Mouse (Mus musculus) erythroblast, embryonic 14.5 days (primary cell): ENCODE results near the gene Neu2.

Experiments
- GATA1 ChIP-seq: IDR thresholded peaks from 2 replicates; pipeline ENCODE4 v1.6.1; 2012; ENCODE audit warnings: low read length, inconsistent platforms, mixed read lengths
- TAL1 ChIP-seq: IDR thresholded peaks from 3 replicates; pipeline ENCODE4 v1.6.1; 2012; ENCODE audit warnings: low read length, inconsistent platforms, mixed read lengths

- TF ChIP-seq GATA1 (no peak), TAL1 (no peak)
Observed at GRCm38 (mm10) chr1:87467469-87467868, 42.2 kb upstream of the Neu2 start.
